Mouse (Mus musculus) heart, embryonic 15.5 days (tissue): ENCODE measurements around the gene Cadm1. TPM values are rescaled to one million over a fixed set of nuclear protein-coding genes. Genes with fewer than 3 reads are reported as not detected.

Source experiments
- ATAC-seq: fragments of 200-750 bp; cut with Nextera tagmentation; replicated peaks from 2 replicates; pipeline ENCODE4 v1.8.0; 2017; ENCODE audit warnings: low read depth, moderate TSS enrichment; ENCODE audit not compliant: insufficient number of reproducible peaks, insufficient read depth, low FRiP score
- H3K27ac ChIP-seq: fragments of 300-500 bp; sonication (generic); 2 replicates; pipeline ENCODE4 v1.5.1; 2015; ENCODE audit warnings: mild to moderate bottlenecking, inconsistent platforms
- H3K27me3 ChIP-seq: fragments of 300-500 bp; sonication (generic); 2 replicates; pipeline ENCODE4 v1.6.1; 2015; ENCODE audit warnings: inconsistent platforms
- H3K36me3 ChIP-seq: fragments of 300-500 bp; sonication (generic); 2 replicates; pipeline ENCODE4 v1.6.1; 2015; ENCODE audit warnings: mild to moderate bottlenecking, inconsistent platforms
- H3K4me1 ChIP-seq: fragments of 300-500 bp; sonication (generic); replicated peaks from 2 replicates; pipeline ENCODE4 v1.6.1; 2015; ENCODE audit warnings: inconsistent platforms
- H3K4me2 ChIP-seq: fragments of 300-500 bp; sonication (generic); 2 replicates; pipeline ENCODE4 v1.6.1; 2015; ENCODE audit warnings: inconsistent platforms, mild to moderate bottlenecking, moderate library complexity
- H3K4me3 ChIP-seq: fragments of 300-500 bp; sonication (generic); 2 replicates; pipeline ENCODE4 v1.5.1; 2015; ENCODE audit warnings: mild to moderate bottlenecking, inconsistent platforms
- H3K9ac ChIP-seq: fragments of 300-500 bp; sonication (generic); 2 replicates; pipeline ENCODE4 v1.6.1; 2015; ENCODE audit warnings: mild to moderate bottlenecking, inconsistent platforms
- H3K9me3 ChIP-seq: fragments of 300-500 bp; sonication (generic); replicated peaks from 2 replicates; pipeline ENCODE4 v1.6.1; 2016; ENCODE audit warnings: inconsistent platforms
- WGBS: fragments of 180-500 bp; shearing (Covaris S2); methylation state at CpG from one replicate; pipeline ENCODE4 v1.1.7; 2015; ENCODE audit warnings: mixed read lengths; 5-methylcytosine and 5-hydroxymethylcytosine counted together
- polyA plus RNA-seq: library from polyadenylated mRNA; unstranded; fragments of >200 nt; fragmentation: Nextera tagmentation; extraction: Ambion mirVana; gene quantifications from 2 replicates; pipeline ENCODE4 v1.2.1, GENCODE M21; 2015

The Cadm1 gene
- polyA plus RNA-seq, 1 experiment from 2014 or later, result 12.6 TPM

- Histone ChIP-seq H3K27ac (no peak overlapping the region), H3K27me3 (peaks cover 33% of the 10 kb centered on the region), H3K4me2 (no peak overlapping the region), H3K4me1 (peaks cover 29% of the 10 kb centered on the region), H3K4me3 (no peak overlapping the region), H3K36me3 (no peaks in the 10 kb centered on the region), H3K9me3 (no peaks in the 10 kb centered on the region), H3K9ac (no peak overlapping the region)
- WGBS, result 73% methylated on average over 5 of the region's 5 CpGs
- no peak for ATAC-seq
These were observed 2.2 kb upstream of the Cadm1 start for GRCm38 (mm10) chr9:47527741-47528140.

GRCm38 (mm10) chr9:47529182-47529581 is 791 bp upstream of the Cadm1 start:
- Histone ChIP-seq H3K27me3 (peaks cover 45% of the 10 kb centered on the region), H3K4me2 (peak overlapping the region; percentile 94), H3K4me3 (peak overlapping the region; percentile 73), H3K4me1 (peaks cover 29% of the 10 kb centered on the region), H3K27ac (peak overlapping the region; percentile 74), H3K36me3 (no peaks in the 10 kb centered on the region), H3K9me3 (no peaks in the 10 kb centered on the region), H3K9ac (peak overlapping the region; percentile 68)
- no peak for ATAC-seq
- 7% methylated on average over 11 of the region's 11 CpGs for WGBS

- H3K27me3 ChIP-seq, result peaks cover 54% of the 10 kb centered on the region
- peak overlapping the region; percentile 73 for H3K4me3 ChIP-seq
- H3K36me3 ChIP-seq, result no peaks in the 10 kb centered on the region
- WGBS, result 0% methylated on average over 22 of the region's 30 CpGs
- H3K27ac ChIP-seq, result peak overlapping the region; percentile 51
- H3K9ac ChIP-seq, result peak overlapping the region; percentile 68
- peak overlapping the region; percentile 94 for H3K4me2 ChIP-seq
- H3K4me1 ChIP-seq, result peaks cover 29% of the 10 kb centered on the region
- H3K9me3 ChIP-seq, result no peaks in the 10 kb centered on the region
- peak; percentile 10; the same call in 1 of the 2 replicates for ATAC-seq
These were observed 560 bp downstream of the Cadm1 start for GRCm38 (mm10) chr9:47530544-47530921.

- WGBS, result under 1% methylated on average over 102 of the region's 110 CpGs
- Histone ChIP-seq H3K4me3 (peak overlapping the region; percentile 73), H3K4me1 (peaks cover 29% of the 10 kb centered on the region), H3K9ac (peak overlapping the region; percentile 68), H3K4me2 (peak overlapping the region; percentile 94), H3K36me3 (no peaks in the 10 kb centered on the region), H3K27me3 (peaks cover 60% of the 10 kb centered on the region), H3K9me3 (no peaks in the 10 kb centered on the region), H3K27ac (no peak overlapping the region)
- peak; percentile 11 for ATAC-seq
These were observed 1.2 kb downstream of the Cadm1 start for GRCm38 (mm10) chr9:47530922-47531850.

GRCm38 (mm10) chr9:47532215-47532865 is 2.4 kb downstream of the Cadm1 start:
- no peaks in the 10 kb centered on the region for H3K36me3 ChIP-seq
- peak overlapping the region; percentile 73 for H3K4me3 ChIP-seq
- peak overlapping the region; percentile 94 for H3K4me2 ChIP-seq
- H3K9ac ChIP-seq, result peak overlapping the region; percentile 68; the same call in 1 of the 2 replicates
- no peak for ATAC-seq
- no peaks in the 10 kb centered on the region for H3K9me3 ChIP-seq
- WGBS, result 6% methylated on average over 20 of the region's 20 CpGs
- peaks cover 29% of the 10 kb centered on the region for H3K4me1 ChIP-seq
- H3K27me3 ChIP-seq, result peaks cover 67% of the 10 kb centered on the region
- no peak overlapping the region for H3K27ac ChIP-seq

GRCm38 (mm10) chr9:47533461-47533860 is 3.5 kb downstream of the Cadm1 start:
- H3K4me2 ChIP-seq, result no peak overlapping the region
- no peak overlapping the region for H3K27ac ChIP-seq
- no peak overlapping the region for H3K9ac ChIP-seq
- no peak for ATAC-seq
- H3K4me1 ChIP-seq, result peaks cover 29% of the 10 kb centered on the region
- 44% methylated on average over 8 of the region's 8 CpGs for WGBS
- H3K4me3 ChIP-seq, result no peak overlapping the region
- no peaks in the 10 kb centered on the region for H3K36me3 ChIP-seq
- H3K9me3 ChIP-seq, result no peaks in the 10 kb centered on the region
- peaks cover 72% of the 10 kb centered on the region for H3K27me3 ChIP-seq

- Histone ChIP-seq H3K4me2 (no peak overlapping the region), H3K4me1 (peaks cover 23% of the 10 kb centered on the region), H3K9ac (no peak overlapping the region), H3K36me3 (no peaks in the 10 kb centered on the region), H3K9me3 (no peaks in the 10 kb centered on the region), H3K4me3 (no peak overlapping the region), H3K27me3 (peaks cover 70% of the 10 kb centered on the region), H3K27ac (no peak overlapping the region)
- WGBS, result 86% methylated on average over 11 of the region's 11 CpGs
- no peak for ATAC-seq
These were observed 4.9 kb downstream of the Cadm1 start for GRCm38 (mm10) chr9:47534573-47535475.

GRCm38 (mm10) chr9:47545245-47545644 is 15.3 kb downstream of the Cadm1 start:
- Histone ChIP-seq H3K4me3 (no peak overlapping the region), H3K27me3 (peaks cover 23% of the 10 kb centered on the region), H3K9ac (no peak overlapping the region), H3K4me2 (no peak overlapping the region), H3K27ac (no peak overlapping the region), H3K4me1 (no peaks in the 10 kb centered on the region), H3K36me3 (no peaks in the 10 kb centered on the region), H3K9me3 (no peaks in the 10 kb centered on the region)
- ATAC-seq, result no peak
- 52% methylated on average over 7 of the region's 7 CpGs for WGBS

- H3K4me2 ChIP-seq, result no peak overlapping the region
- ATAC-seq, result no peak
- H3K4me1 ChIP-seq, result no peaks in the 10 kb centered on the region
- no peak overlapping the region for H3K27ac ChIP-seq
- H3K9ac ChIP-seq, result no peak overlapping the region
- H3K9me3 ChIP-seq, result no peaks in the 10 kb centered on the region
- H3K27me3 ChIP-seq, result peaks cover 23% of the 10 kb centered on the region
- 43% methylated on average over 12 of the region's 12 CpGs for WGBS
- no peak overlapping the region for H3K4me3 ChIP-seq
- H3K36me3 ChIP-seq, result no peaks in the 10 kb centered on the region
These were observed 15.7 kb downstream of the Cadm1 start for GRCm38 (mm10) chr9:47545667-47546066.

- H3K4me2 ChIP-seq, result no peak overlapping the region
- WGBS, result 87% methylated on average over 12 of the region's 12 CpGs
- no peaks in the 10 kb centered on the region for H3K4me1 ChIP-seq
- no peaks in the 10 kb centered on the region for H3K36me3 ChIP-seq
- H3K27ac ChIP-seq, result no peak overlapping the region
- H3K4me3 ChIP-seq, result no peak overlapping the region
- ATAC-seq, result no peak
- H3K9me3 ChIP-seq, result no peaks in the 10 kb centered on the region
- H3K9ac ChIP-seq, result no peak overlapping the region
- peaks cover 22% of the 10 kb centered on the region for H3K27me3 ChIP-seq
These were observed 18.4 kb downstream of the Cadm1 start for GRCm38 (mm10) chr9:47548402-47548801.

- no peaks in the 10 kb centered on the region for H3K9me3 ChIP-seq
- WGBS, result 90% methylated on average over 5 of the region's 5 CpGs
- no peaks in the 10 kb centered on the region for H3K4me1 ChIP-seq
These were observed 18.9 kb downstream of the Cadm1 start for GRCm38 (mm10) chr9:47548916-47549315.

More at GRCm38 (mm10) chr9:47548916-47549315, 18.9 kb downstream of the Cadm1 start:
- Histone ChIP-seq H3K9ac (no peak overlapping the region), H3K27ac (no peak overlapping the region), H3K27me3 (peaks cover 17% of the 10 kb centered on the region), H3K36me3 (no peaks in the 10 kb centered on the region), H3K4me2 (no peak overlapping the region), H3K4me3 (no peak overlapping the region)
- ATAC-seq, result no peak
